Mouse (Mus musculus): ENCODE results near the gene Alk. TPM values are rescaled to one million over a fixed set of nuclear protein-coding genes. Genes with fewer than 3 reads are reported as not detected.

Alk gene
- polyA plus RNA-seq, 1 experiment: 0.25 TPM

GRCm38 (mm10) chr17:72532266-72532665 lies 72.2 kb downstream of the Alk start:
- no peak for TF ChIP-seq POLR2A (IDR thresholded peaks at IDR 0.05; ENCODE audit: low read depth, low read length)
- no peak for TF ChIP-seq CTCF (IDR thresholded peaks at IDR 0.05; ENCODE audit: borderline replicate concordance, insufficient read depth, low read length)
- Histone ChIP-seq H3K4me1 (ENCODE audit: control insufficient read depth, insufficient read depth, low read length) (no peaks in the 10 kb centered on the region), H3K4me3 (ENCODE audit: insufficient read depth, low read length) (no peak overlapping the region), H3K27ac (ENCODE audit: insufficient read depth, low read length) (no peak overlapping the region)

GRCm38 (mm10) chr17:72528481-72528880 lies 75.9 kb downstream of the Alk start:
- TF ChIP-seq POLR2A (IDR thresholded peaks at IDR 0.05; ENCODE audit: low read depth, low read length) (no peak), CTCF (IDR thresholded peaks at IDR 0.05; ENCODE audit: borderline replicate concordance, insufficient read depth, low read length) (no peak)
- no peaks in the 10 kb centered on the region for H3K4me1 ChIP-seq (ENCODE audit: control insufficient read depth, insufficient read depth, low read length)
- no peak overlapping the region for H3K4me3 ChIP-seq (ENCODE audit: insufficient read depth, low read length)
- H3K27ac ChIP-seq (ENCODE audit: insufficient read depth, low read length): no peak overlapping the region

- H3K27ac ChIP-seq (ENCODE audit: insufficient read depth, low read length): no peak overlapping the region
- TF ChIP-seq POLR2A (IDR thresholded peaks at IDR 0.05; ENCODE audit: low read depth, low read length) (no peak), CTCF (IDR thresholded peaks at IDR 0.05; ENCODE audit: borderline replicate concordance, insufficient read depth, low read length) (no peak)
- no peak overlapping the region for H3K4me3 ChIP-seq (ENCODE audit: insufficient read depth, low read length)
- H3K4me1 ChIP-seq (ENCODE audit: control insufficient read depth, insufficient read depth, low read length): no peaks in the 10 kb centered on the region
These were observed 76.9 kb downstream of the Alk start for GRCm38 (mm10) chr17:72527481-72527880.

- TF ChIP-seq POLR2A (IDR thresholded peaks at IDR 0.05; ENCODE audit: low read depth, low read length): no peak
- no peak overlapping the region for H3K27ac ChIP-seq (ENCODE audit: insufficient read depth, low read length)
These were observed 78.1 kb downstream of the Alk start for GRCm38 (mm10) chr17:72526356-72526755.

GRCm38 (mm10) chr17:72524839-72525238 lies 79.6 kb downstream of the Alk start:
- no peak overlapping the region for H3K27ac ChIP-seq (ENCODE audit: insufficient read depth, low read length)
- no peaks in the 10 kb centered on the region for H3K4me1 ChIP-seq (ENCODE audit: control insufficient read depth, insufficient read depth, low read length)
- H3K4me3 ChIP-seq (ENCODE audit: insufficient read depth, low read length): no peak overlapping the region
- TF ChIP-seq POLR2A (IDR thresholded peaks at IDR 0.05; ENCODE audit: low read depth, low read length) (no peak), CTCF (IDR thresholded peaks at IDR 0.05; ENCODE audit: borderline replicate concordance, insufficient read depth, low read length) (no peak)

More at GRCm38 (mm10) chr17:72526356-72526755, 78.1 kb downstream of the Alk start:
- no peak overlapping the region for H3K4me3 ChIP-seq (ENCODE audit: insufficient read depth, low read length)
- no peaks in the 10 kb centered on the region for H3K4me1 ChIP-seq (ENCODE audit: control insufficient read depth, insufficient read depth, low read length)

- TF ChIP-seq POLR2A (IDR thresholded peaks at IDR 0.05; ENCODE audit: low read depth, low read length) (no peak), CTCF (IDR thresholded peaks at IDR 0.05; ENCODE audit: borderline replicate concordance, insufficient read depth, low read length) (no peak)
These were observed 81.4 kb downstream of the Alk start for GRCm38 (mm10) chr17:72523006-72523405.

GRCm38 (mm10) chr17:72522381-72522780 lies 82.0 kb downstream of the Alk start:
- Histone ChIP-seq H3K4me1 (ENCODE audit: control insufficient read depth, insufficient read depth, low read length) (no peaks in the 10 kb centered on the region), H3K27ac (ENCODE audit: insufficient read depth, low read length) (no peak overlapping the region), H3K4me3 (ENCODE audit: insufficient read depth, low read length) (no peak overlapping the region)
- no peak for TF ChIP-seq POLR2A (IDR thresholded peaks at IDR 0.05; ENCODE audit: low read depth, low read length)
- TF ChIP-seq CTCF (IDR thresholded peaks at IDR 0.05; ENCODE audit: borderline replicate concordance, insufficient read depth, low read length): no peak

More at GRCm38 (mm10) chr17:72523006-72523405, 81.4 kb downstream of the Alk start:
- Histone ChIP-seq H3K27ac (ENCODE audit: insufficient read depth, low read length) (no peak overlapping the region), H3K4me1 (ENCODE audit: control insufficient read depth, insufficient read depth, low read length) (no peaks in the 10 kb centered on the region), H3K4me3 (ENCODE audit: insufficient read depth, low read length) (no peak overlapping the region)

- Histone ChIP-seq H3K4me3 (ENCODE audit: insufficient read depth, low read length) (no peak overlapping the region), H3K4me1 (ENCODE audit: control insufficient read depth, insufficient read depth, low read length) (no peaks in the 10 kb centered on the region), H3K27ac (ENCODE audit: insufficient read depth, low read length) (no peak overlapping the region)
- no peak for TF ChIP-seq POLR2A (IDR thresholded peaks at IDR 0.05; ENCODE audit: low read depth, low read length)
- TF ChIP-seq CTCF (IDR thresholded peaks at IDR 0.05; ENCODE audit: borderline replicate concordance, insufficient read depth, low read length): no peak
These were observed 83.1 kb downstream of the Alk start for GRCm38 (mm10) chr17:72521353-72521752.

- no peaks in the 10 kb centered on the region for H3K4me1 ChIP-seq (ENCODE audit: control insufficient read depth, insufficient read depth, low read length)
- H3K4me3 ChIP-seq (ENCODE audit: insufficient read depth, low read length): no peak overlapping the region
- no peak overlapping the region for H3K27ac ChIP-seq (ENCODE audit: insufficient read depth, low read length)
- TF ChIP-seq POLR2A (IDR thresholded peaks at IDR 0.05; ENCODE audit: low read depth, low read length) (no peak), CTCF (IDR thresholded peaks at IDR 0.05; ENCODE audit: borderline replicate concordance, insufficient read depth, low read length) (no peak)
These were observed 93.7 kb downstream of the Alk start for GRCm38 (mm10) chr17:72510746-72511145.

GRCm38 (mm10) chr17:72508678-72509394 lies 95.6 kb downstream of the Alk start:
- Histone ChIP-seq H3K27ac (ENCODE audit: insufficient read depth, low read length) (no peak overlapping the region), H3K4me1 (ENCODE audit: control insufficient read depth, insufficient read depth, low read length) (no peaks in the 10 kb centered on the region), H3K4me3 (ENCODE audit: insufficient read depth, low read length) (no peak overlapping the region)
- TF ChIP-seq CTCF (IDR thresholded peaks at IDR 0.05; ENCODE audit: borderline replicate concordance, insufficient read depth, low read length) (no peak), POLR2A (IDR thresholded peaks at IDR 0.05; ENCODE audit: low read depth, low read length) (no peak)
